Mouse (Mus musculus) frontal cortex, adult 2 months (tissue): ENCODE data around the gene 4930404H24Rik. TPM values are rescaled to one million over a fixed set of nuclear protein-coding genes. Genes with fewer than 3 reads are reported as not detected.

Source experiments
- DNase-seq, 2 experiments: peaks; one replicate each; pipeline ENCODE4 v3.0.0; 2022; ENCODE audit warnings: low spot score in 1 of 2; ENCODE audit errors: extremely low spot score in 1 of 2
- polyA plus RNA-seq: library from polyadenylated mRNA; depleted of rRNA; stranded (reverse); fragments of >200 nt; gene quantifications from 2 replicates; pipeline ENCODE4 v1.2.3, GENCODE M21; 2012; rRNA removed

Gene 4930404H24Rik
- polyA plus RNA-seq, 1 experiment = not detected

DNA sequence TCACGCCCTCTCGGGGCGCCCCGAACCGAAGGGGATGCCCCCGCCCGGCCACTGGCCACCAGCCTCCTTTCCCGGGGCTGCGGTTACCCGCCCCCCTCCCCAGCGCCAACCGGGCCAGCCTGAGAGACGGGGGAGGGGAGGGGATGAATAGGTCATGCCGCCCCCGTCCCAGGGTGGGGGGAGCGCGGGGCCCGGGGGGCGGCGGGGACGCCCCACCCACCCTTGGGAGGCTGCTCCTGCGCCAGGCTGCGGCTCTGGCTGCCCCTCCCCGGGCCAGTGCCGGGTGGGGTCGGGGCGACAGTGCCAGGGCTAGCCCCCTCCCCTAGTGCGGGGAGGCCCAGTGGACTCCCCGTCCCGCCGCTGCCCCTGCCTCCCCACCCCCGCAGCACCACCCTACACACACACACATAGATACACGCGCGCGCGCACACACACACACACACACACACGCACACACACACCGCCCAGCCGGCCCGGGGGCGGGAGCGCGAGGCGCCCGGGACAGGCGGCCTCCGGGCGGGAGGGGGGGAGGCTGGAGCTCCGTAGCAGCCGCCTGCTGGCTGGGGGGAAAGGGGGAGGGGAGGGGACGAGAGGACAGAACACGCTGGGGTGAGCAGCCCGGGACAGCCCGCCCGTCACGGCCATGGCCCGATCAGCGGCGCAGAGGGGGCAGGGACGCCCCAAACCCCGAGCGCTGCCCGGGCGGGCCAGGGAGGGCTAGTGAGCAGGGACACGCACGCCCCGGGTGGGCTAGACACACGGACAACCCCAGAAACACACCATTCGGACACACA is 36.2 kb downstream of the 4930404H24Rik start:
- no peak for DNase-seq

DNA sequence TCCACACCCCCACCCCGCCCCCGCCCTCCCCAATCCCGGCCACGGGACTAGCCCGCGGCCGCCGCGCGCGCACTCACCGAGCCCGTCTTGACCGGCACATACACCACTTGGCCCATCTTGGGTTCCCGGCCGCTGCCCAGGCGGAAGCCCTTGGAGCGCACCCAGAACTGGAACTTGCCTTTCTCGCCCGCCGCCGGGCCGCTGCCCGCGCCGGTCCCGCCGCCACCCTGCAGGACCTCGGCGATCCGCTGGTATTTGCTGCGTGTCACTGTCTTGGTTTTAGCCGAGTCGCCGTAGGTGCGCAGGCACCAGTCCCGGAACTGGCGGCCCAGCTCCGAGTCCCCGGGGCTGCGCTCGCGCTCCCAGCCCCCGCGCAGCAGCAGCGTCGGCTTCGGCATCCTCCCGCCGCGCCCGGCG is 36.8 kb downstream of the 4930404H24Rik start:
- DNase-seq = no peak

GRCm38 (mm10) chr2:153529931-153530766 is 37.6 kb downstream of the 4930404H24Rik start, which contains the start of gene Nol4l:
Nol4l (minus strand) TSS chr2:153529971.
- no peak for DNase-seq

DNA sequence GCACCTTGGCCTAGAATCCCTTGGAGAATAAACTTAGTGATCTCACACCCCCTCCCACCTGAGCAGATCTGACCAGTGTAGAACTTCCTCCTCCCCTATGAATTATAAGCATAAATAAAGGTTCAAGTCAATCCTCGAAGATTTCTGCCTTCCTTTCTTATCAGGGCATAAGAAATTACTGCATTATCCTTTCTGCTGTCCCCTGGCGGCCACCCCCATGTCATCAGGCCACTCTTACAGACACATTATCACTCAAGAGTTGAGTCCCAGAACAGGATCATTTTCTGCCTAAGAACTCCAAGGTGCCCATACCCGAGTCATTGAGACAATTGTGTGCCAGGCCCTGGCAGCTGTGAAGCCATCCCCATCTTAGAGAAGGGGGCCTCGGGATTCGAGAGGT is 38.4 kb downstream of the 4930404H24Rik start:
- DNase-seq = no peak

DNA sequence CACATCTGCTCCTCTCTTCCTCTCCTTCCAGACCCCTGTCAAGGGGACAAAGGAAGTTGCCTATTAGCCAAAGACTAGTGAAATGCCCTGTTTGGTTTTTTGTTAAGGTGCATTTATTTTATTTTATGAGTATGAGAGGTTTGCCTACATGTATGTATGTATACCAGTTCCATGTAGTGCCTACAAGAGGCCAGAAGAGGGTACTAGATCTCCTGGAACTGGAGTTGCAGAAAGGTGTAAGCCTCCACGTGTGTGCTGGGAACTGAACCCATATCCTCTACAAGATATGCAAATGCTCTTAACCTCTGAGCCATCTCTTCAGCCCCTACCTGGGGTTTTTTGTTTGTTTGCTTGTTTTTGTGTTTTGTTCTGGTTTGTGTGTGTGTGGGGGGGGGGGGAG is 41.4 kb downstream of the 4930404H24Rik start:
- no peak for DNase-seq

GRCm38 (mm10) chr2:153538898-153539297 is 46.3 kb downstream of the 4930404H24Rik start:
- no peak for DNase-seq

DNA sequence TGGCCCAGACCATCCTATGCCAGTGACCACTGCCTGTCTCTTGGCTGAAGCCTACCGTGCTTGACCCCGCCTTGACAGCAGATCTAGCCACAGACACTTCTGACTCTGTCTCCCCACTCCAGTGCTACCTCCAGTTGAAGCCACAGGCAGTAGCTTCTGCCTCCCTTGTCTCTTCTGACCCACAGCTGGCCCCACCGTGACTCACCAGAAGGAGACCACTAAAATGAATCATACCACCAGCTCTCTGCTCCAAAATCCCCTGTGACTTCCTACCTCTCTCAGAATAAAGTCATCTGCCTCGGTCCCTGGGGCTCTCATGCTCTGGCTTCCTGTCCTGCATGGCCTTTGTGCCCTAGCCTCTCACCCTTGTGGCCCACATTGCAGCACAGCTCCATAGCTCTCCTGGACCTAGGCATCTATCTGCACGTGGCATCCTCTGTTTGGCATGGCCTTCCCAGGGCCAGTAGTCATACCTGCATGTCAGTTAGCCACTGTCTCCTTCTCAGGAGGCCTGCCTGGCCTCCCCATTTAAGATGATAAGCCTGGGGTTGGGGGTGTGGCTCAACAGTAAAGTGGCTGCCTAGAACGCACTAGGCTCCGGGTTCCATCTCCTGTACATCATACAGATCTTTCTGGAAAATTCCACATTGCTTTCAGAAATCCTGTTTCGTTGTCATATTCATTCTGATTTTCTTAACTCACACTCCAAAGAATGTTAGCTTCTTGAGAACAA is 50.5 kb downstream of the 4930404H24Rik start:
- DNase-seq = no peak

Other genes starting within 250 kb of the 4930404H24Rik start
- gene Kif3b, start 201.4 kb upstream of the 4930404H24Rik start, polyA plus RNA-seq = 32.5 and 34.7 TPM in 2 replicates
- 21.4 and 23.1 TPM in 2 replicates for gene Asxl1, start 147.0 kb upstream of the 4930404H24Rik start, polyA plus RNA-seq
- 35.8 and 36.3 TPM in 2 replicates for gene Nol4l, start 37.2 kb downstream of the 4930404H24Rik start, polyA plus RNA-seq
- 34.8 and 35.5 TPM in 2 replicates for gene Commd7, start 140.0 kb downstream of the 4930404H24Rik start, polyA plus RNA-seq
- 1.2 and 1.5 TPM in 2 replicates for gene Dnmt3b, start 156.7 kb downstream of the 4930404H24Rik start, polyA plus RNA-seq
- gene Dnmt3c, start 203.9 kb downstream of the 4930404H24Rik start, polyA plus RNA-seq = 0.06 and 0.11 TPM in 2 replicates
- gene Mapre1, start 248.5 kb downstream of the 4930404H24Rik start, polyA plus RNA-seq = 25.6 and 31.7 TPM in 2 replicates